Comparison of ENCODE assay signal across 8 mouse cellular contexts in the genomic region with DNA sequence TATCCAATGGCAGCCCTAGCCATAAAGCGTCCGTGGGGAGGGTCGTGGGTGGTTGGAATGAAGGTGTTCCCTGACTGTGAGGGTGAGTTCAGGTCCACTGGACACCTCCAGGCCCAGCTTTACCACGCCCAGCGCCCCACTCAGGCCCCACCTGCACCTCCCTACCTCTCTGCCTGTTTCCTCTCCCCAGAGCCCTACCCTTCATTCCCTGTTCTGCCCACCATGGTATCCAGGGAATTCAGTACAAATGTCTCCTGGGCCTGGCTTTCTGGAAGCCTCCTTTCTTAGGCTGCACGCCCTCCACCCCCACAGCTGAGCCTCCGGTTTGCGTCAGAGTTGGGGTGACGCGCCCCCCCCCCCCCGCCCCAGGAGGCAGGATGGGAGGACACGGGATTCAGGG. TPM values are rescaled to one million over a fixed set of nuclear protein-coding genes. Genes with fewer than 3 reads are reported as not detected.
DNase-seq lines count a peak whose midpoint lies in the region; ATAC-seq and TF ChIP-seq lines count a peak whose summit lies in the region.
"Had no signal": no experiment of that assay in that cellular context is flagged by ENCODE, and none has a peak within 500 bp of the region (broad histone marks: within the 10 kb centered on the region; RNA-seq: fewer than 3 reads in every experiment).

No protein-coding gene starts in this region.

- H3K36me3 ChIP-seq in lung, embryonic 15.5 days = no peaks in the 10 kb centered on the region
- no peaks in the 10 kb centered on the region for H3K36me3 ChIP-seq in forebrain, embryonic 11.5 days (ENCODE audit: control insufficient read depth, insufficient read depth, low read length)
- H3K36me3 ChIP-seq in limb, embryonic 12.5 days = no peaks in the 10 kb centered on the region
- no peaks in the 10 kb centered on the region for H3K36me3 ChIP-seq in small intestine, adult 2 months (ENCODE audit: control insufficient read depth, insufficient read depth, low read length)

- H3K9ac ChIP-seq in lung, embryonic 15.5 days = no peak overlapping the region
- H3K9ac ChIP-seq in forebrain, embryonic 11.5 days (ENCODE audit: low read length) = peak overlapping the region; percentile 53
- no peak overlapping the region for H3K9ac ChIP-seq in limb, embryonic 12.5 days (replicated peaks)

- H3K9me3 ChIP-seq in lung, embryonic 15.5 days = no peaks in the 10 kb centered on the region
- no peaks in the 10 kb centered on the region for H3K9me3 ChIP-seq in forebrain, embryonic 11.5 days (ENCODE audit: control insufficient read depth, low read length)
- H3K9me3 ChIP-seq in limb, embryonic 12.5 days = no peaks in the 10 kb centered on the region

- H3K4me1 ChIP-seq in lung, embryonic 15.5 days = peaks cover 40% of the 10 kb centered on the region
- H3K4me1 ChIP-seq in forebrain, embryonic 11.5 days (replicated peaks; ENCODE audit: control insufficient read depth, insufficient read depth, low read length) = peaks cover 19% of the 10 kb centered on the region
- H3K4me1 ChIP-seq in limb, embryonic 12.5 days (replicated peaks) = peaks cover 42% of the 10 kb centered on the region
- peaks cover 21% of the 10 kb centered on the region for H3K4me1 ChIP-seq in small intestine, adult 2 months (ENCODE audit: control insufficient read depth, insufficient read depth, insufficient read length, low read length)

- 17% methylated on average over 11 of the region's 12 CpGs for WGBS in lung, embryonic 15.5 days
- 10% methylated on average over 12 of the region's 12 CpGs for WGBS in forebrain, embryonic 11.5 days
- WGBS in limb, embryonic 12.5 days = 7% methylated on average over 11 of the region's 12 CpGs
- WGBS in small intestine, adult 2 months = 16% methylated on average over 12 of the region's 12 CpGs

- H3K4me2 ChIP-seq in lung, embryonic 15.5 days = peak overlapping the region; percentile 97
- peak overlapping the region; percentile 96 for H3K4me2 ChIP-seq in forebrain, embryonic 11.5 days (ENCODE audit: low read depth, low read length, severe bottlenecking)
- H3K4me2 ChIP-seq in limb, embryonic 12.5 days = peak overlapping the region; percentile 92

- H3K27ac ChIP-seq in lung, embryonic 15.5 days = no peak overlapping the region
- no peak overlapping the region; the same call in 1 of the 2 replicates for H3K27ac ChIP-seq in forebrain, embryonic 11.5 days (ENCODE audit: low read depth, low read length)
- no peak overlapping the region for H3K27ac ChIP-seq in limb, embryonic 12.5 days
- H3K27ac ChIP-seq in small intestine, adult 2 months (ENCODE audit: insufficient read depth, low read depth, low read length) = no peak overlapping the region

- TF ChIP-seq POLR2A in small intestine, adult 2 months (IDR thresholded peaks at IDR 0.05; ENCODE audit: low read depth, low read length) = no peak

- no peak for ATAC-seq in lung, embryonic 15.5 days (ENCODE audit: borderline replicate concordance, extremely low read depth, low FRiP score, low TSS enrichment)
- 0 out of 2 replicates have a peak, but pooled peaks have one; percentile 1 for ATAC-seq in forebrain, embryonic 11.5 days (replicated peaks; ENCODE audit: low FRiP score)
- ATAC-seq in limb, embryonic 12.5 days (ENCODE audit: insufficient number of reproducible peaks, insufficient read depth, low FRiP score, low TSS enrichment, low read depth) = no peak

- H3K4me3 ChIP-seq in lung, embryonic 15.5 days = peak overlapping the region; percentile 47
- H3K4me3 ChIP-seq in forebrain, embryonic 11.5 days (ENCODE audit: low read depth, low read length) = peak overlapping the region; percentile 61
- peak overlapping the region; percentile 44 for H3K4me3 ChIP-seq in limb, embryonic 12.5 days (replicated peaks)
- H3K4me3 ChIP-seq in small intestine, adult 2 months (ENCODE audit: low read depth, low read length) = peak overlapping the region; percentile 63; the same call in 1 of the 2 replicates

- no peak for DNase-seq in lung, postnatal 36 days
- no peak for DNase-seq in forebrain, embryonic 11.5 days (ENCODE audit: low spot score)
- DNase-seq in adrenal gland, postnatal 14 days = no peak
- no peak for DNase-seq in layer of hippocampus, adult 9-11 months
- DNase-seq: gastrocnemius, postnatal 14 days had no signal

- no peak for TF ChIP-seq CTCF in small intestine, adult 2 months (IDR thresholded peaks at IDR 0.05; ENCODE audit: extremely low read depth, insufficient read length, insufficient replicate concordance, low read depth, low read length)

- peaks cover 46% of the 10 kb centered on the region for H3K27me3 ChIP-seq in lung, embryonic 15.5 days
- H3K27me3 ChIP-seq in forebrain, embryonic 11.5 days (ENCODE audit: control insufficient read depth, insufficient read depth, low read length) = peaks cover 8% of the 10 kb centered on the region; the same call in 1 of the 2 replicates
- H3K27me3 ChIP-seq in limb, embryonic 12.5 days = peaks cover 79% of the 10 kb centered on the region
- H3K27me3 ChIP-seq in small intestine, adult 2 months (ENCODE audit: control insufficient read depth, insufficient read depth, low read length) = peaks cover 14% of the 10 kb centered on the region; the same call in 1 of the 2 replicates

RNA-seq across cellular contexts. Expression of a gene that starts 1.4 kb away (rescaled TPM):
- 0.66 and 0.81 TPM in 2 replicates for polyA plus RNA-seq in lung, embryonic 15.5 days (2015; fragmentation: Nextera tagmentation; extraction: Ambion mirVana)
- polyA plus RNA-seq in forebrain, embryonic 11.5 days (2014; fragmentation: Nextera tagmentation; extraction: Ambion mirVana) = 6.5 and 6.6 TPM in 2 replicates
- 0.60 and 0.86 TPM in 2 replicates for polyA plus RNA-seq in limb, embryonic 12.5 days (2016; fragmentation: Nextera tagmentation; extraction: Ambion mirVana)
- 1.6 TPM in 2 replicates for polyA plus RNA-seq in small intestine, adult 2 months (2012; rRNA removed)
- 7.2 and 7.7 TPM in 2 replicates for total RNA-seq in adrenal gland, postnatal 14 days (2021)

RNA-seq across cellular contexts. Expression of a gene that starts 5.9 kb away (rescaled TPM):
- polyA plus RNA-seq in lung, embryonic 15.5 days (2015; fragmentation: Nextera tagmentation; extraction: Ambion mirVana) = 9.9 TPM in 2 replicates
- 2.3 TPM in 2 replicates for polyA plus RNA-seq in forebrain, embryonic 11.5 days (2014; fragmentation: Nextera tagmentation; extraction: Ambion mirVana)
- polyA plus RNA-seq in limb, embryonic 12.5 days (2016; fragmentation: Nextera tagmentation; extraction: Ambion mirVana) = 3.8 and 4.4 TPM in 2 replicates
- 14.3 and 20.3 TPM in 2 replicates for polyA plus RNA-seq in small intestine, adult 2 months (2012; rRNA removed)
- total RNA-seq in adrenal gland, postnatal 14 days (2021) = 17.4 and 21.4 TPM in 2 replicates

RNA-seq across cellular contexts. Expression of a gene that starts 18.8 kb away (rescaled TPM):
- 0.63 and 1.3 TPM in 2 replicates for polyA plus RNA-seq in lung, embryonic 15.5 days (2015; fragmentation: Nextera tagmentation; extraction: Ambion mirVana)
- polyA plus RNA-seq in forebrain, embryonic 11.5 days (2014; fragmentation: Nextera tagmentation; extraction: Ambion mirVana) = not detected in 2 replicates
- 0.54 and 0.64 TPM in 2 replicates for polyA plus RNA-seq in limb, embryonic 12.5 days (2016; fragmentation: Nextera tagmentation; extraction: Ambion mirVana)
- 9.1 and 30.2 TPM in 2 replicates for polyA plus RNA-seq in small intestine, adult 2 months (2012; rRNA removed)
- 8.0 and 9.8 TPM in 2 replicates for total RNA-seq in adrenal gland, postnatal 14 days (2021)

RNA-seq across cellular contexts. Expression of a gene that starts 31.4 kb away (rescaled TPM):
- polyA plus RNA-seq in lung, embryonic 15.5 days (2015; fragmentation: Nextera tagmentation; extraction: Ambion mirVana) = 3.3 and 3.6 TPM in 2 replicates
- 0.51 and 0.64 TPM in 2 replicates for polyA plus RNA-seq in forebrain, embryonic 11.5 days (2014; fragmentation: Nextera tagmentation; extraction: Ambion mirVana)
- 0.70 and 1.1 TPM in 2 replicates for polyA plus RNA-seq in limb, embryonic 12.5 days (2016; fragmentation: Nextera tagmentation; extraction: Ambion mirVana)
- 180 and 195 TPM in 2 replicates for polyA plus RNA-seq in small intestine, adult 2 months (2012; rRNA removed)
- 5.4 and 7.4 TPM in 2 replicates for total RNA-seq in adrenal gland, postnatal 14 days (2021)

RNA-seq across cellular contexts. Expression of a gene that starts 55.3 kb away (rescaled TPM):
- 4.8 and 7.6 TPM in 2 replicates for polyA plus RNA-seq in lung, embryonic 15.5 days (2015; fragmentation: Nextera tagmentation; extraction: Ambion mirVana)
- polyA plus RNA-seq in forebrain, embryonic 11.5 days (2014; fragmentation: Nextera tagmentation; extraction: Ambion mirVana) = 21.3 and 23.2 TPM in 2 replicates
- polyA plus RNA-seq in limb, embryonic 12.5 days (2016; fragmentation: Nextera tagmentation; extraction: Ambion mirVana) = 5.5 and 6.0 TPM in 2 replicates
- polyA plus RNA-seq in small intestine, adult 2 months (2012; rRNA removed) = 11.9 and 20.1 TPM in 2 replicates
- 5.4 and 13.9 TPM in 2 replicates for total RNA-seq in adrenal gland, postnatal 14 days (2021)
